Mouse (Mus musculus): Measurements from ENCODE around the gene Baiap2l2. TPM values are rescaled to one million over a fixed set of nuclear protein-coding genes. Genes with fewer than 3 reads are reported as not detected.

Gene Baiap2l2
- polyA plus RNA-seq, 1 experiment from 2014 or later = 1.9 TPM

- Histone ChIP-seq H3K27ac (replicated peaks; ENCODE audit: low read depth, low read length) (no peak overlapping the region), H3K9ac (replicated peaks; ENCODE audit: low read length) (no peak overlapping the region), H3K4me3 (replicated peaks; ENCODE audit: low read depth, low read length) (no peak overlapping the region), H3K36me3 (ENCODE audit: control insufficient read depth, insufficient read depth, low read length) (no peaks in the 10 kb centered on the region), H3K27me3 (ENCODE audit: control insufficient read depth, insufficient read depth, low read length) (no peaks in the 10 kb centered on the region), H3K9me3 (ENCODE audit: control insufficient read depth, low read length) (no peaks in the 10 kb centered on the region), H3K4me1 (ENCODE audit: control insufficient read depth, insufficient read depth, low read length) (peaks cover 12% of the 10 kb centered on the region), H3K4me2 (ENCODE audit: low read length) (no peak overlapping the region)
- DNase-seq (peak; percentile 91), ATAC-seq (ENCODE audit: low FRiP score, low TSS enrichment) (peak; percentile 67)
- WGBS = 5% methylated on average over 5 of the region's 5 CpGs
Observed at GRCm38 (mm10) chr15:79224685-79225084, 60.7 kb downstream of the Baiap2l2 start.

- Histone ChIP-seq H3K27ac (replicated peaks; ENCODE audit: low read depth, low read length) (no peak overlapping the region), H3K4me1 (ENCODE audit: control insufficient read depth, insufficient read depth, low read length) (peaks cover 9% of the 10 kb centered on the region; the same call in 1 of the 2 replicates), H3K36me3 (ENCODE audit: control insufficient read depth, insufficient read depth, low read length) (no peaks in the 10 kb centered on the region), H3K9me3 (ENCODE audit: control insufficient read depth, low read length) (no peaks in the 10 kb centered on the region), H3K9ac (replicated peaks; ENCODE audit: low read length) (no peak overlapping the region), H3K27me3 (ENCODE audit: control insufficient read depth, insufficient read depth, low read length) (no peaks in the 10 kb centered on the region), H3K4me2 (ENCODE audit: low read length) (no peak overlapping the region), H3K4me3 (replicated peaks; ENCODE audit: low read depth, low read length) (no peak overlapping the region)
- DNase-seq = no peak
- 3% methylated on average over 5 of the region's 5 CpGs for WGBS
- no peak for ATAC-seq (ENCODE audit: low FRiP score, low TSS enrichment)
Observed at GRCm38 (mm10) chr15:79223641-79224040, 61.7 kb downstream of the Baiap2l2 start.

- 9% methylated on average over 1 of the region's 1 CpGs for WGBS
- no peak for ATAC-seq (ENCODE audit: low FRiP score, low TSS enrichment)
- Histone ChIP-seq H3K4me2 (ENCODE audit: low read length) (no peak overlapping the region), H3K9me3 (ENCODE audit: control insufficient read depth, low read length) (no peaks in the 10 kb centered on the region), H3K9ac (replicated peaks; ENCODE audit: low read length) (no peak overlapping the region), H3K27ac (replicated peaks; ENCODE audit: low read depth, low read length) (no peak overlapping the region), H3K36me3 (ENCODE audit: control insufficient read depth, insufficient read depth, low read length) (no peaks in the 10 kb centered on the region), H3K4me1 (ENCODE audit: control insufficient read depth, insufficient read depth, low read length) (0 out of 2 replicates have a peak, but pooled peaks cover 2% of the 10 kb centered on the region), H3K27me3 (ENCODE audit: control insufficient read depth, insufficient read depth, low read length) (no peaks in the 10 kb centered on the region), H3K4me3 (replicated peaks; ENCODE audit: low read depth, low read length) (no peak overlapping the region)
- DNase-seq = no peak
Observed at GRCm38 (mm10) chr15:79219572-79219971, 65.8 kb downstream of the Baiap2l2 start.

- H3K4me2 ChIP-seq (ENCODE audit: low read length) = no peak overlapping the region
- no peak overlapping the region for H3K27ac ChIP-seq (replicated peaks; ENCODE audit: low read depth, low read length)
- H3K4me3 ChIP-seq (replicated peaks; ENCODE audit: low read depth, low read length) = no peak overlapping the region
- ATAC-seq (ENCODE audit: low FRiP score, low TSS enrichment) (no peak), DNase-seq (no peak)
- no peaks in the 10 kb centered on the region for H3K4me1 ChIP-seq (ENCODE audit: control insufficient read depth, insufficient read depth, low read length)
- H3K9ac ChIP-seq (replicated peaks; ENCODE audit: low read length) = no peak overlapping the region
- no peaks in the 10 kb centered on the region for H3K9me3 ChIP-seq (ENCODE audit: control insufficient read depth, low read length)
- WGBS = 76% methylated on average over 3 of the region's 3 CpGs
- no peaks in the 10 kb centered on the region for H3K36me3 ChIP-seq (ENCODE audit: control insufficient read depth, insufficient read depth, low read length)
- H3K27me3 ChIP-seq (ENCODE audit: control insufficient read depth, insufficient read depth, low read length) = no peaks in the 10 kb centered on the region
Observed at GRCm38 (mm10) chr15:79216191-79216590, 69.1 kb downstream of the Baiap2l2 start.

- 66% methylated on average over 6 of the region's 6 CpGs for WGBS
- no peak overlapping the region for H3K27ac ChIP-seq (replicated peaks; ENCODE audit: low read depth, low read length)
Observed at GRCm38 (mm10) chr15:79213591-79213990, 71.7 kb downstream of the Baiap2l2 start.

GRCm38 (mm10) chr15:79212750-79213446 lies 72.4 kb downstream of the Baiap2l2 start:
- DNase-seq (no peak), ATAC-seq (ENCODE audit: low FRiP score, low TSS enrichment) (no peak)
- Histone ChIP-seq H3K27ac (replicated peaks; ENCODE audit: low read depth, low read length) (no peak overlapping the region), H3K4me3 (replicated peaks; ENCODE audit: low read depth, low read length) (no peak overlapping the region), H3K4me2 (ENCODE audit: low read length) (no peak overlapping the region), H3K27me3 (ENCODE audit: control insufficient read depth, insufficient read depth, low read length) (no peaks in the 10 kb centered on the region), H3K9me3 (ENCODE audit: control insufficient read depth, low read length) (no peaks in the 10 kb centered on the region), H3K4me1 (ENCODE audit: control insufficient read depth, insufficient read depth, low read length) (no peaks in the 10 kb centered on the region), H3K36me3 (ENCODE audit: control insufficient read depth, insufficient read depth, low read length) (no peaks in the 10 kb centered on the region), H3K9ac (replicated peaks; ENCODE audit: low read length) (no peak overlapping the region)
- 86% methylated on average over 26 of the region's 26 CpGs for WGBS

More at GRCm38 (mm10) chr15:79213591-79213990, 71.7 kb downstream of the Baiap2l2 start:
- Histone ChIP-seq H3K36me3 (ENCODE audit: control insufficient read depth, insufficient read depth, low read length) (no peaks in the 10 kb centered on the region), H3K9me3 (ENCODE audit: control insufficient read depth, low read length) (no peaks in the 10 kb centered on the region), H3K4me3 (replicated peaks; ENCODE audit: low read depth, low read length) (no peak overlapping the region), H3K9ac (replicated peaks; ENCODE audit: low read length) (no peak overlapping the region), H3K4me1 (ENCODE audit: control insufficient read depth, insufficient read depth, low read length) (no peaks in the 10 kb centered on the region), H3K27me3 (ENCODE audit: control insufficient read depth, insufficient read depth, low read length) (no peaks in the 10 kb centered on the region), H3K4me2 (ENCODE audit: low read length) (no peak overlapping the region)
- ATAC-seq (ENCODE audit: low FRiP score, low TSS enrichment) = no peak
- no peak for DNase-seq

GRCm38 (mm10) chr15:79210357-79210756 lies 75.0 kb downstream of the Baiap2l2 start:
- 80% methylated on average over 2 of the region's 2 CpGs for WGBS
- ATAC-seq (ENCODE audit: low FRiP score, low TSS enrichment) (no peak), DNase-seq (no peak)
- Histone ChIP-seq H3K9me3 (ENCODE audit: control insufficient read depth, low read length) (no peaks in the 10 kb centered on the region), H3K27me3 (ENCODE audit: control insufficient read depth, insufficient read depth, low read length) (no peaks in the 10 kb centered on the region), H3K4me3 (replicated peaks; ENCODE audit: low read depth, low read length) (no peak overlapping the region), H3K36me3 (ENCODE audit: control insufficient read depth, insufficient read depth, low read length) (no peaks in the 10 kb centered on the region), H3K9ac (replicated peaks; ENCODE audit: low read length) (no peak overlapping the region), H3K4me1 (ENCODE audit: control insufficient read depth, insufficient read depth, low read length) (no peaks in the 10 kb centered on the region), H3K4me2 (ENCODE audit: low read length) (no peak overlapping the region), H3K27ac (replicated peaks; ENCODE audit: low read depth, low read length) (no peak overlapping the region)

- ATAC-seq (ENCODE audit: low FRiP score, low TSS enrichment) = no peak
- no peak overlapping the region for H3K27ac ChIP-seq (replicated peaks; ENCODE audit: low read depth, low read length)
- H3K36me3 ChIP-seq (ENCODE audit: control insufficient read depth, insufficient read depth, low read length) = no peaks in the 10 kb centered on the region
- no peaks in the 10 kb centered on the region for H3K27me3 ChIP-seq (ENCODE audit: control insufficient read depth, insufficient read depth, low read length)
- H3K9ac ChIP-seq (replicated peaks; ENCODE audit: low read length) = no peak overlapping the region
- DNase-seq = no peak
- H3K4me3 ChIP-seq (replicated peaks; ENCODE audit: low read depth, low read length) = no peak overlapping the region
- no peaks in the 10 kb centered on the region for H3K9me3 ChIP-seq (ENCODE audit: control insufficient read depth, low read length)
- no peak overlapping the region for H3K4me2 ChIP-seq (ENCODE audit: low read length)
- 76% methylated on average over 27 of the region's 27 CpGs for WGBS
- no peaks in the 10 kb centered on the region for H3K4me1 ChIP-seq (ENCODE audit: control insufficient read depth, insufficient read depth, low read length)
Observed at GRCm38 (mm10) chr15:79208758-79209439, 76.4 kb downstream of the Baiap2l2 start.

- Histone ChIP-seq H3K36me3 (ENCODE audit: control insufficient read depth, insufficient read depth, low read length) (no peaks in the 10 kb centered on the region), H3K4me3 (replicated peaks; ENCODE audit: low read depth, low read length) (no peak overlapping the region), H3K27ac (replicated peaks; ENCODE audit: low read depth, low read length) (no peak overlapping the region), H3K9me3 (ENCODE audit: control insufficient read depth, low read length) (no peaks in the 10 kb centered on the region), H3K4me2 (ENCODE audit: low read length) (no peak overlapping the region), H3K9ac (replicated peaks; ENCODE audit: low read length) (no peak overlapping the region), H3K4me1 (ENCODE audit: control insufficient read depth, insufficient read depth, low read length) (no peaks in the 10 kb centered on the region), H3K27me3 (ENCODE audit: control insufficient read depth, insufficient read depth, low read length) (no peaks in the 10 kb centered on the region)
- 82% methylated on average over 6 of the region's 6 CpGs for whole genome bisulfite sequencing
- ATAC-seq (ENCODE audit: low FRiP score, low TSS enrichment) (no peak), DNase-seq (no peak)
Observed at GRCm38 (mm10) chr15:79208211-79208610, 77.1 kb downstream of the Baiap2l2 start.

Data from midbrain, embryonic 14.5 days (tissue).